12 mouse cellular contexts compared by ENCODE assay signal in the genomic region with DNA sequence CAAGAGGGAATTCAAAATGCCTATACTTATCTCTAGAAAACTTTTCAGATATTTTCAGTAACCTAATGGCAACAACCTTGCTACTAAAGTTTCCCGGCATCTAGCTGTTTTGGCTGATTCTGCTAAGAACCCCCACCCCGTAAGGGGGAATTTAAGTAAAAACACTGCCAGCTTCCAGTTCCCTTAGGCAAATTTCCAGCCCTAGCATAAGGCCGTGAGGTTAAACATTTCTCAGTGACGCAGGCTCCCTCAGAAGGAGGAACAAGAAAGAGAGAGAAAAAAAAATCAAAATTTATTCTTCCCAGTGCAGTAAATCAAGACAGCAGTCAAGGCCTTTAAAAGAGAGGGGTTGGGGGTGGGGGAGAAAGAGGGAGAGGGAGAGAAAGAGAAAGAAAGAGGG.
DNase-seq lines count a peak whose midpoint lies in the region; ATAC-seq and TF ChIP-seq lines count a peak whose summit lies in the region.
"Had no signal": no experiment of that assay in that cellular context is flagged by ENCODE, and none has a peak within 500 bp of the region (broad histone marks: within the 10 kb centered on the region; RNA-seq: fewer than 3 reads in every experiment).

No protein-coding gene starts in this region.

- intact Hi-C loops in heart, postnatal 36 days (cut with DNase I): no loop called here

- H3K4me3 ChIP-seq in heart, embryonic 15.5 days: no peak overlapping the region
- peak overlapping the region; percentile 3; the same call in 1 of the 2 replicates for H3K4me3 ChIP-seq in bone marrow macrophage, adult 2 months (ENCODE audit: insufficient read depth, low read length)
- no peak overlapping the region for H3K4me3 ChIP-seq in embryonic facial prominence, embryonic 14.5 days (ENCODE audit: low read depth, low read length)
- H3K4me3 ChIP-seq: hindbrain, embryonic 12.5 days; left cerebral cortex, adult 2 months; neural tube, embryonic 12.5 days had no signal

- no peak for DNase-seq in heart, postnatal 36 days
- DNase-seq in embryonic facial prominence, embryonic 14.5 days (ENCODE audit: low spot score): peak; percentile 77
- DNase-seq in kidney, postnatal 25 days: peak; percentile 35 to 50
- no peak for DNase-seq in spleen, postnatal 4 days (ENCODE audit: low spot score in 2 of 2)
- DNase-seq: cerebellum, postnatal 10 days had no signal

- H3K4me2 ChIP-seq in heart, embryonic 15.5 days: no peak overlapping the region
- H3K4me2 ChIP-seq in embryonic facial prominence, embryonic 14.5 days (ENCODE audit: low read depth, low read length): no peak overlapping the region
- H3K4me2 ChIP-seq: hindbrain, embryonic 12.5 days; neural tube, embryonic 12.5 days had no signal

- H3K4me1 ChIP-seq in heart, embryonic 15.5 days (replicated peaks): peaks cover 24% of the 10 kb centered on the region
- H3K4me1 ChIP-seq in bone marrow macrophage, adult 2 months (ENCODE audit: control insufficient read depth, insufficient read depth, low read length): peaks cover 77% of the 10 kb centered on the region
- peaks cover 16% of the 10 kb centered on the region for H3K4me1 ChIP-seq in embryonic facial prominence, embryonic 14.5 days (ENCODE audit: control insufficient read depth, insufficient read depth, low read length)

- TF ChIP-seq CTCF in bone marrow macrophage, adult 2 months (IDR thresholded peaks at IDR 0.05; ENCODE audit: low read depth, low read length): no peak

- no peaks in the 10 kb centered on the region for H3K9me3 ChIP-seq in heart, embryonic 15.5 days (replicated peaks)
- no peaks in the 10 kb centered on the region for H3K9me3 ChIP-seq in embryonic facial prominence, embryonic 14.5 days (ENCODE audit: control insufficient read depth, low read length)
- H3K9me3 ChIP-seq: hindbrain, embryonic 12.5 days; neural tube, embryonic 12.5 days had no signal

- TF ChIP-seq POLR2A in bone marrow macrophage, adult 2 months (IDR thresholded peaks at IDR 0.05; ENCODE audit: borderline replicate concordance, low read depth, low read length): no peak

- H3K9ac ChIP-seq in heart, embryonic 15.5 days: no peak overlapping the region
- no peak overlapping the region for H3K9ac ChIP-seq in embryonic facial prominence, embryonic 14.5 days (ENCODE audit: low read depth, low read length)
- H3K9ac ChIP-seq: hindbrain, embryonic 12.5 days; neural tube, embryonic 12.5 days had no signal

- no peaks in the 10 kb centered on the region for H3K36me3 ChIP-seq in heart, embryonic 15.5 days
- no peaks in the 10 kb centered on the region for H3K36me3 ChIP-seq in embryonic facial prominence, embryonic 14.5 days (ENCODE audit: control insufficient read depth, insufficient read depth, low read length)
- H3K36me3 ChIP-seq: hindbrain, embryonic 12.5 days; neural tube, embryonic 12.5 days had no signal

- peak overlapping the region; percentile 28; the same call in 1 of the 2 replicates for H3K27ac ChIP-seq in heart, embryonic 15.5 days
- peak overlapping the region; percentile 92 for H3K27ac ChIP-seq in bone marrow macrophage, adult 2 months (ENCODE audit: insufficient read depth, low read depth, low read length)
- peak overlapping the region; percentile 77 for H3K27ac ChIP-seq in embryonic facial prominence, embryonic 14.5 days (replicated peaks; ENCODE audit: low read depth, low read length)
- H3K27ac ChIP-seq: hindbrain, embryonic 12.5 days; left cerebral cortex, adult 2 months; neural tube, embryonic 12.5 days had no signal

- 52% methylated on average over 4 of the region's 4 CpGs for WGBS in heart, embryonic 15.5 days
- WGBS in embryonic facial prominence, embryonic 14.5 days: 29% methylated on average over 4 of the region's 4 CpGs

- H3K27me3 ChIP-seq in heart, embryonic 15.5 days: no peaks in the 10 kb centered on the region
- no peaks in the 10 kb centered on the region for H3K27me3 ChIP-seq in embryonic facial prominence, embryonic 14.5 days (replicated peaks; ENCODE audit: control insufficient read depth, insufficient read depth, low read length)
- H3K27me3 ChIP-seq: hindbrain, embryonic 12.5 days; neural tube, embryonic 12.5 days had no signal

- ATAC-seq in heart, embryonic 15.5 days (replicated peaks; ENCODE audit: insufficient number of reproducible peaks, insufficient read depth, low FRiP score, low read depth): no peak
- no peak for ATAC-seq in embryonic facial prominence, embryonic 14.5 days (ENCODE audit: low read depth)
- no peak for ATAC-seq in megakaryocyte-erythroid progenitor cell, adult 5-6 weeks (replicated peaks; ENCODE audit: low FRiP score, low TSS enrichment, poor library complexity, severe bottlenecking)
- ATAC-seq in cerebellum, adult (ENCODE audit: insufficient number of reproducible peaks, low FRiP score, low TSS enrichment): no peak

Comparison
In these comparisons a context has a peak if more than half of its experiments do, and no peak if none do; other contexts are left out.
1. H3K27ac ChIP-seq: peak in every context shown above with its lines; median percentile 92 in bone marrow macrophage, adult 2 months; 77 in embryonic facial prominence, embryonic 14.5 days; 28 in heart, embryonic 15.5 days.
2. DNase-seq: peak in embryonic facial prominence, embryonic 14.5 days (single experiment) and kidney, postnatal 25 days (2 of 2); none in heart, postnatal 36 days (0 of 2) and spleen, postnatal 4 days (0 of 2).